Mouse (Mus musculus): ENCODE measurements around the gene Hacl1. TPM values are rescaled to one million over a fixed set of nuclear protein-coding genes. Genes with fewer than 3 reads are reported as not detected.
A peak's percentile ranks its signal among the peaks of the same experiment; 100 is the strongest.

The Hacl1 gene
- total RNA-seq, 1 experiment, result 8.4 TPM

- no peak overlapping the region for H3K27ac ChIP-seq (ENCODE audit: insufficient read depth, low read depth, low read length, poor library complexity, severe bottlenecking)
Observed at GRCm38 (mm10) chr14:31671635-31672320, 30.7 kb upstream of the Hacl1 start.

GRCm38 (mm10) chr14:31669642-31670490 is 28.8 kb upstream of the Hacl1 start:
- H3K4me1 ChIP-seq (ENCODE audit: control insufficient read depth in 2 of 2, insufficient read depth in 2 of 2, low read length in 2 of 2, poor library complexity in 1 of 2), result peaks cover 3 to 12% of the 10 kb centered on the region in 2 experiments; a peak in 2 of 4 replicates
- no peak overlapping the region for H3K9ac ChIP-seq (ENCODE audit: insufficient read depth, low read depth, low read length, poor library complexity, severe bottlenecking)
- TF ChIP-seq MAFK (IDR thresholded peaks at IDR 0.05; ENCODE audit: insufficient read depth, low read depth, low read length), result 0 out of 2 replicates have a peak, but pooled peaks have one; percentile 14
- no peak for TF ChIP-seq ZNF384 (IDR thresholded peaks at IDR 0.05; ENCODE audit: low read depth, low read length)
- no peak for TF ChIP-seq ZC3H11A (IDR thresholded peaks at IDR 0.05; ENCODE audit: borderline replicate concordance, low read depth, low read length)
- no peak for TF ChIP-seq CHD2 (IDR thresholded peaks at IDR 0.05; ENCODE audit: low read depth, low read length)
- H3K27ac ChIP-seq (ENCODE audit: insufficient read depth, low read depth, low read length, poor library complexity, severe bottlenecking), result no peak overlapping the region
- H3K4me3 ChIP-seq (ENCODE audit: insufficient read depth in 1 of 2, low read depth in 1 of 2, low read length in 2 of 2, poor library complexity in 1 of 2, severe bottlenecking in 1 of 2), result no peak overlapping the region
- no peak for DNase-seq (ENCODE audit: low read depth, low spot score)
- H3K9me3 ChIP-seq (ENCODE audit: control insufficient read depth, insufficient read depth, low read depth, low read length), result no peaks in the 10 kb centered on the region
- in situ Hi-C loops (cut with MboI; ENCODE audit: low sequenced_read_pairs in 2 of 2, unreplicated experiment in 2 of 2), result loop anchor here in 1 of 2 experiments (25.0 kb wide), 1 partner anchor 392 kb away; no protein-coding TSS in a partner anchor
- H3K36me3 ChIP-seq (ENCODE audit: control insufficient read depth, insufficient read depth, low read length, poor library complexity, severe bottlenecking), result no peaks in the 10 kb centered on the region

More at GRCm38 (mm10) chr14:31671635-31672320, 30.7 kb upstream of the Hacl1 start:
- H3K36me3 ChIP-seq (ENCODE audit: control insufficient read depth, insufficient read depth, low read length, poor library complexity, severe bottlenecking), result no peaks in the 10 kb centered on the region
- no peak overlapping the region for H3K4me3 ChIP-seq (ENCODE audit: insufficient read depth in 1 of 2, low read depth in 1 of 2, low read length in 2 of 2, poor library complexity in 1 of 2, severe bottlenecking in 1 of 2)
- peaks cover 3 to 12% of the 10 kb centered on the region in 2 experiments; a peak in 2 of 4 replicates for H3K4me1 ChIP-seq (ENCODE audit: control insufficient read depth in 2 of 2, insufficient read depth in 2 of 2, low read length in 2 of 2, poor library complexity in 1 of 2)
- no peak for DNase-seq (ENCODE audit: low read depth, low spot score)
- H3K9ac ChIP-seq (ENCODE audit: insufficient read depth, low read depth, low read length, poor library complexity, severe bottlenecking), result no peak overlapping the region
- H3K9me3 ChIP-seq (ENCODE audit: control insufficient read depth, insufficient read depth, low read depth, low read length), result no peaks in the 10 kb centered on the region
- TF ChIP-seq ZNF384 (IDR thresholded peaks at IDR 0.05; ENCODE audit: low read depth, low read length), result no peak
- no peak for TF ChIP-seq MAFK (IDR thresholded peaks at IDR 0.05; ENCODE audit: insufficient read depth, low read depth, low read length)
- no peak for TF ChIP-seq HCFC1 (IDR thresholded peaks at IDR 0.05; ENCODE audit: borderline replicate concordance, insufficient read depth, low read length)
- TF ChIP-seq ZC3H11A (IDR thresholded peaks at IDR 0.05; ENCODE audit: borderline replicate concordance, low read depth, low read length), result no peak
- no peak for TF ChIP-seq CHD2 (IDR thresholded peaks at IDR 0.05; ENCODE audit: low read depth, low read length)
- in situ Hi-C loops (cut with MboI; ENCODE audit: low sequenced_read_pairs in 2 of 2, unreplicated experiment in 2 of 2), result loop anchor here in 1 of 2 experiments (25.0 kb wide), 1 partner anchor 391 kb away; no protein-coding TSS in a partner anchor

GRCm38 (mm10) chr14:31669161-31669611 is 28.1 kb upstream of the Hacl1 start:
- TF ChIP-seq ZC3H11A (IDR thresholded peaks at IDR 0.05; ENCODE audit: borderline replicate concordance, low read depth, low read length), result no peak
- no peak for TF ChIP-seq MAFK (IDR thresholded peaks at IDR 0.05; ENCODE audit: insufficient read depth, low read depth, low read length)
- no peak for TF ChIP-seq ZNF384 (IDR thresholded peaks at IDR 0.05; ENCODE audit: low read depth, low read length)
- no peak for TF ChIP-seq HCFC1 (IDR thresholded peaks at IDR 0.05; ENCODE audit: borderline replicate concordance, insufficient read depth, low read length)
- no peak for TF ChIP-seq CHD2 (IDR thresholded peaks at IDR 0.05; ENCODE audit: low read depth, low read length)
- H3K4me1 ChIP-seq (ENCODE audit: control insufficient read depth in 2 of 2, insufficient read depth in 2 of 2, low read length in 2 of 2, poor library complexity in 1 of 2), result peaks cover 3 to 12% of the 10 kb centered on the region in 2 experiments; a peak in 2 of 4 replicates
- DNase-seq (ENCODE audit: low read depth, low spot score), result no peak
- H3K9ac ChIP-seq (ENCODE audit: insufficient read depth, low read depth, low read length, poor library complexity, severe bottlenecking), result no peak overlapping the region
- no peak overlapping the region for H3K27ac ChIP-seq (ENCODE audit: insufficient read depth, low read depth, low read length, poor library complexity, severe bottlenecking)
- no peaks in the 10 kb centered on the region for H3K9me3 ChIP-seq (ENCODE audit: control insufficient read depth, insufficient read depth, low read depth, low read length)
- no peak overlapping the region for H3K4me3 ChIP-seq (ENCODE audit: insufficient read depth in 1 of 2, low read depth in 1 of 2, low read length in 2 of 2, poor library complexity in 1 of 2, severe bottlenecking in 1 of 2)
- in situ Hi-C loops (cut with MboI; ENCODE audit: low sequenced_read_pairs in 2 of 2, unreplicated experiment in 2 of 2), result loop anchor here in 1 of 2 experiments (25.0 kb wide), 1 partner anchor 393 kb away; no protein-coding TSS in a partner anchor
- H3K36me3 ChIP-seq (ENCODE audit: control insufficient read depth, insufficient read depth, low read length, poor library complexity, severe bottlenecking), result no peaks in the 10 kb centered on the region

GRCm38 (mm10) chr14:31668326-31668725 is 27.2 kb upstream of the Hacl1 start:
- TF ChIP-seq MAFK (IDR thresholded peaks at IDR 0.05; ENCODE audit: insufficient read depth, low read depth, low read length) (no peak), ZC3H11A (IDR thresholded peaks at IDR 0.05; ENCODE audit: borderline replicate concordance, low read depth, low read length) (no peak), HCFC1 (IDR thresholded peaks at IDR 0.05; ENCODE audit: borderline replicate concordance, insufficient read depth, low read length) (no peak), CHD2 (IDR thresholded peaks at IDR 0.05; ENCODE audit: low read depth, low read length) (no peak), ZNF384 (IDR thresholded peaks at IDR 0.05; ENCODE audit: low read depth, low read length) (no peak)
- H3K9ac ChIP-seq (ENCODE audit: insufficient read depth, low read depth, low read length, poor library complexity, severe bottlenecking), result no peak overlapping the region
- no peaks in the 10 kb centered on the region for H3K9me3 ChIP-seq (ENCODE audit: control insufficient read depth, insufficient read depth, low read depth, low read length)
- no peak for DNase-seq (ENCODE audit: low read depth, low spot score)
- H3K4me1 ChIP-seq (ENCODE audit: control insufficient read depth in 2 of 2, insufficient read depth in 2 of 2, low read length in 2 of 2, poor library complexity in 1 of 2), result peaks cover 4 to 14% of the 10 kb centered on the region in 2 experiments; a peak in 3 of 4 replicates
- no peak overlapping the region for H3K4me3 ChIP-seq (ENCODE audit: insufficient read depth in 1 of 2, low read depth in 1 of 2, low read length in 2 of 2, poor library complexity in 1 of 2, severe bottlenecking in 1 of 2)
- peak overlapping the region; percentile 4; the same call in 1 of the 2 replicates for H3K27ac ChIP-seq (ENCODE audit: insufficient read depth, low read depth, low read length, poor library complexity, severe bottlenecking)
- no peaks in the 10 kb centered on the region for H3K36me3 ChIP-seq (ENCODE audit: control insufficient read depth, insufficient read depth, low read length, poor library complexity, severe bottlenecking)
- in situ Hi-C loops (cut with MboI; ENCODE audit: low sequenced_read_pairs in 2 of 2, unreplicated experiment in 2 of 2), result loop anchor here in 1 of 2 experiments (25.0 kb wide), 1 partner anchor 394 kb away; no protein-coding TSS in a partner anchor
